Mouse (Mus musculus) MEL (cell line): ENCODE measurements around the gene Bex2. TPM values are rescaled to one million over a fixed set of nuclear protein-coding genes. Genes with fewer than 3 reads are reported as not detected.
"Not testable (repeated sequence)": the region's sequence is repeated elsewhere in the genome, so short reads cannot be mapped to it uniquely, and the experiment has no call there.

Experiments
- DNase-seq: peaks from one replicate; pipeline ENCODE4 v3.0.0; 2011; ENCODE audit warnings: low read depth, low spot score
- H3K27ac ChIP-seq: 2 replicates; pipeline ENCODE4 v1.5.1; 2012; ENCODE audit warnings: low read depth, mild to moderate bottlenecking, control low read depth, low read length, moderate library complexity; ENCODE audit not compliant: control insufficient read depth
- H3K27me3 ChIP-seq, 2 experiments: fragments of 150-350 bp in 1 of 2; sonication (generic) in 1 of 2; 2 replicates each; pipeline ENCODE4 v1.6.1; 2012; ENCODE audit warnings: low read length in 2 of 2, mild to moderate bottlenecking in 2 of 2, improper control_type of control experiment in 1 of 2, moderate library complexity in 1 of 2; ENCODE audit not compliant: insufficient read depth in 2 of 2, control insufficient read depth in 1 of 2
- H3K36me3 ChIP-seq, 2 experiments: 2 replicates each; pipeline ENCODE4 v1.6.1; 2012 to 2014; ENCODE audit warnings: low read length in 2 of 2, improper control_type of control experiment in 1 of 2, inconsistent platforms in 1 of 2, mild to moderate bottlenecking in 1 of 2; ENCODE audit not compliant: insufficient read depth in 2 of 2, control insufficient read depth in 1 of 2
- H3K4me1 ChIP-seq, 2 experiments: fragments of 150-350 bp in 1 of 2; sonication (generic) in 1 of 2; 2 replicates each; pipeline ENCODE4 v1.6.1; 2012; ENCODE audit warnings: low read length in 2 of 2, improper control_type of control experiment in 1 of 2, mild to moderate bottlenecking in 1 of 2; ENCODE audit not compliant: insufficient read depth in 2 of 2, control insufficient read depth in 1 of 2
- H3K4me3 ChIP-seq, 2 experiments: fragments of 150-350 bp in 1 of 2; sonication (generic) in 1 of 2; 2 replicates each; pipeline ENCODE4 v1.5.1; 2012; ENCODE audit warnings: low read depth in 2 of 2, low read length in 2 of 2, mild to moderate bottlenecking in 2 of 2, moderate library complexity in 2 of 2, control low read depth in 1 of 2, improper control_type of control experiment in 1 of 2; ENCODE audit not compliant: control insufficient read depth in 1 of 2, insufficient read depth in 1 of 2
- H3K79me2 ChIP-seq: 2 replicates; pipeline ENCODE4 v1.6.1; 2012; ENCODE audit warnings: mild to moderate bottlenecking, low read length, moderate library complexity; ENCODE audit not compliant: control insufficient read depth, poor library complexity, insufficient read depth
- H3K9ac ChIP-seq: 2 replicates; pipeline ENCODE4 v1.6.1; 2012; ENCODE audit warnings: low read depth, mild to moderate bottlenecking, control low read depth, low read length, moderate library complexity; ENCODE audit not compliant: control insufficient read depth, poor library complexity, severe bottlenecking
- H3K9me3 ChIP-seq: fragments of 150-350 bp; sonication (generic); replicated peaks from 2 replicates; pipeline ENCODE4 v1.6.1; 2012; ENCODE audit warnings: mild to moderate bottlenecking, low read length, improper control_type of control experiment, moderate library complexity; ENCODE audit not compliant: insufficient read depth
- BHLHE40 ChIP-seq: IDR thresholded peaks from 2 replicates; pipeline ENCODE4 v1.6.1; 2012; ENCODE audit warnings: low read depth, mild to moderate bottlenecking, inconsistent platforms, low read length, improper control_type of control experiment, borderline replicate concordance
- E2F4 ChIP-seq: IDR thresholded peaks from 2 replicates; pipeline ENCODE4 v1.6.1; 2011; ENCODE audit warnings: low read depth, low read length, improper control_type of control experiment, borderline replicate concordance
- ELF1 ChIP-seq: IDR thresholded peaks from 2 replicates; pipeline ENCODE4 v1.6.1; 2014; ENCODE audit warnings: low read depth, mild to moderate bottlenecking, inconsistent platforms, low read length, improper control_type of control experiment, moderate library complexity
- EP300 ChIP-seq, 2 experiments: IDR thresholded peaks; 2 replicates each; pipeline ENCODE4 v1.6.1; 2011; ENCODE audit warnings: improper control_type of control experiment in 2 of 2, low read length in 2 of 2, low read depth in 1 of 2, mild to moderate bottlenecking in 1 of 2
- ETS1 ChIP-seq: IDR thresholded peaks from 2 replicates; pipeline ENCODE4 v1.6.1; 2012; ENCODE audit warnings: low read depth, mild to moderate bottlenecking, inconsistent platforms, low read length, improper control_type of control experiment, moderate library complexity
- GABPA ChIP-seq: IDR thresholded peaks from 2 replicates; pipeline ENCODE4 v1.6.1; 2012; ENCODE audit warnings: low read depth, mild to moderate bottlenecking, inconsistent platforms, low read length, improper control_type of control experiment, moderate library complexity
- GATA1 ChIP-seq: IDR thresholded peaks from 2 replicates; pipeline ENCODE4 v1.6.1; 2011; ENCODE audit warnings: low read depth, low read length, improper control_type of control experiment
- HCFC1 ChIP-seq: IDR thresholded peaks from 2 replicates; pipeline ENCODE4 v1.6.1; 2012; ENCODE audit warnings: low read depth, mild to moderate bottlenecking, inconsistent platforms, low read length, improper control_type of control experiment, moderate library complexity
- MAFK ChIP-seq: IDR thresholded peaks from 2 replicates; pipeline ENCODE4 v1.6.1; 2011; ENCODE audit warnings: low read depth, mild to moderate bottlenecking, low read length, improper control_type of control experiment, borderline replicate concordance
- MAX ChIP-seq: IDR thresholded peaks from 2 replicates; pipeline ENCODE4 v1.6.1; 2011; ENCODE audit warnings: low read length, improper control_type of control experiment
- MAZ ChIP-seq: IDR thresholded peaks from 2 replicates; pipeline ENCODE4 v1.6.1; 2012; ENCODE audit warnings: low read depth, mild to moderate bottlenecking, inconsistent platforms, low read length, improper control_type of control experiment
- MEF2A ChIP-seq: IDR thresholded peaks from 2 replicates; pipeline ENCODE4 v1.6.1; 2014; ENCODE audit warnings: low read depth, mild to moderate bottlenecking, inconsistent platforms, low read length, improper control_type of control experiment; ENCODE audit not compliant: poor library complexity, insufficient replicate concordance, severe bottlenecking; ENCODE audit errors: extremely low read depth
- MXI1 ChIP-seq: IDR thresholded peaks from 2 replicates; pipeline ENCODE4 v1.6.1; 2011; ENCODE audit warnings: mild to moderate bottlenecking, low read depth, low read length, improper control_type of control experiment
- NELFE ChIP-seq: IDR thresholded peaks from 2 replicates; pipeline ENCODE4 v1.6.1; 2011; ENCODE audit warnings: low read depth, low read length, improper control_type of control experiment
- POLR2AphosphoS5 ChIP-seq: IDR thresholded peaks from 2 replicates; pipeline ENCODE4 v1.6.1; 2012; ENCODE audit warnings: low read depth, borderline replicate concordance, mild to moderate bottlenecking, inconsistent platforms, low read length, moderate library complexity, mixed read lengths
- RAD21 ChIP-seq: IDR thresholded peaks from 2 replicates; pipeline ENCODE4 v1.6.1; 2011; ENCODE audit warnings: mild to moderate bottlenecking, low read depth, low read length, improper control_type of control experiment
- RCOR1 ChIP-seq: IDR thresholded peaks from 2 replicates; pipeline ENCODE4 v1.6.1; 2012; ENCODE audit warnings: low read depth, mild to moderate bottlenecking, inconsistent platforms, low read length, improper control_type of control experiment
- SIN3A ChIP-seq: IDR thresholded peaks from 2 replicates; pipeline ENCODE4 v1.6.1; 2012; ENCODE audit warnings: low read length, improper control_type of control experiment, inconsistent platforms
- TAL1 ChIP-seq: IDR thresholded peaks from 2 replicates; pipeline ENCODE4 v1.6.1; 2012; ENCODE audit warnings: mild to moderate bottlenecking, inconsistent platforms, low read length, moderate library complexity, mixed read lengths
- TBP ChIP-seq: IDR thresholded peaks from 2 replicates; pipeline ENCODE4 v1.8.0; 2011; ENCODE audit warnings: low read depth, low read length, improper control_type of control experiment
- TCF12 ChIP-seq: IDR thresholded peaks from 2 replicates; pipeline ENCODE4 v1.6.1; 2014; ENCODE audit warnings: low read depth, mild to moderate bottlenecking, inconsistent platforms, low read length, improper control_type of control experiment, moderate library complexity
- ZKSCAN1 ChIP-seq: IDR thresholded peaks from 2 replicates; pipeline ENCODE4 v1.6.1; 2012; ENCODE audit warnings: low read depth, mild to moderate bottlenecking, inconsistent platforms, low read length, improper control_type of control experiment, moderate library complexity
- ZMIZ1 ChIP-seq: IDR thresholded peaks from 2 replicates; pipeline ENCODE4 v1.6.1; 2012; ENCODE audit warnings: low read depth, mild to moderate bottlenecking, inconsistent platforms, low read length, improper control_type of control experiment, moderate library complexity
- ZNF384 ChIP-seq: IDR thresholded peaks from 2 replicates; pipeline ENCODE4 v1.6.1; 2012; ENCODE audit warnings: low read depth, mild to moderate bottlenecking, inconsistent platforms, low read length, improper control_type of control experiment
- polyA plus RNA-seq, 2 experiments: library from polyadenylated mRNA; stranded (reverse) in 1 of 2; unstranded in 1 of 2; fragments of >175 nt in 1 of 2; fragments of >200 nt in 1 of 2; gene quantifications; 2 replicates each; pipeline versions ENCODE4 v1.2.1 to v1.2.4; 2012; ENCODE audit warnings: low replicate concordance in 2 of 2, low read depth in 1 of 2; ENCODE audit not compliant: insufficient read length in 2 of 2, insufficient read depth in 1 of 2, missing spikeins in 1 of 2
- total RNA-seq: library from RNA; depleted of rRNA; stranded (reverse); fragments of 300-350 nt; gene quantifications from 2 replicates; pipeline ENCODE4 v1.2.3, GENCODE M21; 2012

Bex2 gene
- total and polyA plus RNA-seq, 3 experiments = not detected

GRCm38 (mm10) chrX:136092497-136093279 lies 24.7 kb upstream of the Bex2 start:
- TF ChIP-seq POLR2AphosphoS5 (no peak), RCOR1 (no peak), E2F4 (no peak), MAFK (no peak), HCFC1 (no peak), BHLHE40 (no peak), ZMIZ1 (no peak), MEF2A (no peak), MAZ (no peak), GATA1 (no peak), SIN3A (no peak), EP300 (IDR thresholded peaks at IDR 0.05; ENCODE audit: low read depth in 1 of 2, low read length in 2 of 2) (no peak), RAD21 (no peak), ETS1 (no peak), GABPA (no peak), ZNF384 (no peak)
- H3K4me1 ChIP-seq = no peaks in the 10 kb centered on the region
- H3K9ac ChIP-seq = no peak overlapping the region
- no peaks in the 10 kb centered on the region for H3K36me3 ChIP-seq
- no peak for DNase-seq
- H3K27ac ChIP-seq = no peak overlapping the region
- H3K9me3 ChIP-seq = no peaks in the 10 kb centered on the region
- H3K27me3 ChIP-seq = peaks cover 0 to 8% of the 10 kb centered on the region in 2 experiments; a peak in 1 of 4 replicates
- no peaks in the 10 kb centered on the region for H3K79me2 ChIP-seq
- no peak overlapping the region for H3K4me3 ChIP-seq

- Histone ChIP-seq H3K4me3 (no peak within 1 kb of the TSS), H3K4me1 (no peaks in the 10 kb centered on the region), H3K79me2 (no peaks in the 10 kb centered on the region), H3K27me3 (peaks cover 1 to 7% of the 10 kb centered on the region in 2 experiments), H3K9me3 (no peaks in the 10 kb centered on the region), H3K9ac (no peak within 1 kb of the TSS), H3K36me3 (no peaks in the 10 kb centered on the region), H3K27ac (no peak within 1 kb of the TSS)
- DNase-seq = no peak
- TF ChIP-seq ETS1 (no peak), NELFE (no peak), SIN3A (no peak), ZNF384 (no peak), MXI1 (no peak), TBP (no peak), TAL1 (no peak), ELF1 (no peak), MAFK (no peak), TCF12 (no peak), ZKSCAN1 (no peak), MAX (no peak), HCFC1 (no peak)
Observed at GRCm38 (mm10) chrX:136085155-136085554, 17.1 kb upstream of the Bex2 start, which contains the start of gene Nxf3. TSS of gene Nxf3 (minus strand) at chrX:136085255.

GRCm38 (mm10) chrX:136067201-136067991 lies 640 bp downstream of the Bex2 start:
- not testable (repeated sequence) for H3K9me3 ChIP-seq, H3K79me2 ChIP-seq, H3K27ac ChIP-seq, H3K4me1 ChIP-seq, H3K36me3 ChIP-seq, H3K9ac ChIP-seq, H3K27me3 ChIP-seq, H3K4me3 ChIP-seq
- DNase-seq = peak; percentile 29
